Mouse (Mus musculus): Measurements from ENCODE around the gene Elovl6. TPM values are rescaled to one million over a fixed set of nuclear protein-coding genes. Genes with fewer than 3 reads are reported as not detected.

The Elovl6 gene
- polyA plus RNA-seq (2017; shearing (Covaris generic)), result 10 to 100 TPM in 1 of 2 experiments, 1 to 10 TPM in 1; 5.9 to 13.6 TPM

GRCm38 (mm10) chr3:129532180-129532864 lies at the start of gene Elovl6:
Elovl6 (plus strand) TSS chr3:129532355.

Other genes with a start within 250 kb of the Elovl6 start
- gene Enpep, start 199.6 kb upstream of the Elovl6 start, polyA plus RNA-seq (2017; shearing (Covaris generic)), result under 1 TPM in 1 of 2 experiments, not detected in 1; 0.27 TPM
- gene Egf, start 223.0 kb downstream of the Elovl6 start, polyA plus RNA-seq (2017; shearing (Covaris generic)), result 1 to 10 TPM in 1 of 2 experiments, under 1 TPM in 1; 0.32 to 1.6 TPM

Measured in activated CD4-positive, CD25-positive, alpha-beta regulatory T cell (primary cell).